Mouse (Mus musculus): Measurements from ENCODE around the gene Fsd1.

GRCm38 (mm10) chr17:56003000-56003399 is 16.7 kb downstream of the Fsd1 start:
- no peak for TF ChIP-seq CTCF (conservative IDR thresholded peaks at IDR 0.05; ENCODE audit: insufficient read depth, insufficient read length, low read depth, low read length)
- no peak for TF ChIP-seq POLR2A (IDR thresholded peaks at IDR 0.05; ENCODE audit: low read depth, low read length)
